Mouse (Mus musculus): ENCODE results near the gene Olfr794. TPM values are rescaled to one million over a fixed set of nuclear protein-coding genes. Genes with fewer than 3 reads are reported as not detected.

Gene Olfr794
- not detected for polyA plus RNA-seq (2017; shearing (Covaris generic))

GRCm38 (mm10) chr10:129567355-129567754, at the start of gene Olfr794:
Gene Olfr794 (plus strand): TSS chr10:129567655.

DNA sequence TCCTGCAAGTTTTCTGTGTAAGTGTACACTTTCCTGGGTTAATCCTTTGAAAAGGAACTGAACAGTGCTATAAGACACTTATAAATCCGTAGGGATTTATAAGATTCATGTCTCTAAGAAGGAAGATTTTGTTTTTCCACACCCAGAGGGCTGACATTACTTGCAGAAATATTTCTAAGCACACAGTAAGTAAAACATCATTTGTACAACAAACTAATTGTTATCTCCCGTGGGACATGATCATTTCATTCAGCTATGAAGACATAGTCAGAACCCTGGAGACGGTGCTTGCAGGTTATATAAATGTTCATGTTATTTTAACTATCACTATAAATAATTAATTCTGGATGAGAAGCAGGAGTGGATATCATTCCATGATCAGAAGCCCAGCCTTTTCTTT, 46.0 kb upstream of the Olfr794 start, which contains the start of gene Olfr791:
Gene Olfr791 (plus strand): TSS at position 301 of the 400 bp plus-strand sequence.

DNA sequence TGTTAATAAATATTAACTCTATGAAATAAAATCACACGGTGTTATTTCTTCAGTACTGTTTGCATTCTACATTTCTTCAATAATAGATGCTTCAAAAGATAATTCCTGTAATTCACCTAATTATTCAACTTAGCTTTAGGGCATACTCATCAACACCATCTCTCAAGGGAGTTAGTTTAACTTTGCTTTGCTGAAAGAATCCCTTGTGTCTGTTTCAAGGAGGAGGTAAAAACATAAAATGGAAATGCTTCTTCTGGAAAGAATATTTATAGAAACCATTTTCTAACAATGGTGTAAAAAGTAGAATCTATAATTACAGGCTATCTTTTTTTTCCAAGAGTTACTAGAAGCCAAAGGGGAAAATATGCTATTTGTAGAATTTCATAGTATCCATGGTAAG, 28.6 kb upstream of the Olfr794 start, which contains the start of gene Olfr792:
Gene Olfr792 (plus strand): TSS at position 301 of the 400 bp plus-strand sequence.

DNA sequence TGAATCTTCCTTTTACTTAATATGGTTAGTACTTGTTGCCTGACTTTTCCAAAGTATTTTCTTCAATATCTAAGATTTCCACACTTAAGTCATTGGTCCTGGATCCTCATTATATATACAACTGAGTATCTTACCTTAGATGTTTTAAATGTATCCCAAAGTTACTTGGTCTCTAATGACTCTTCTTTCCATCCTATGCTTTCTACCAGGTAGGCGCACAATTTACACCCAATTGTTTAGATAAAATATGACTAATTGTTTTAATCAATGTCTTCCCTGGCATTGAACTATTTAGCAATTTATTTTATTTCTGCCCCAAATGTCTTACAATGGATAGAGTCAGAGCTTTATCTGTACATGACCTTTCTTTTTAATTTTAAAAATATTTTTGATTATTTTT, 45.0 kb downstream of the Olfr794 start, which contains the start of gene Olfr796:
Gene Olfr796 (minus strand): TSS at position 101 of the 400 bp plus-strand sequence.

Other genes starting within 250 kb of the Olfr794 start
- under 1 TPM; 0.05 to 0.34 TPM for gene Olfr780, start 249.5 kb upstream of the Olfr794 start, polyA plus RNA-seq (2017; shearing (Covaris generic))
- under 1 TPM in 1 of 2 experiments, not detected in 1; 0.22 TPM for gene Olfr781, start 238.8 kb upstream of the Olfr794 start, polyA plus RNA-seq (2017; shearing (Covaris generic))
- not detected for gene Olfr782, start 218.8 kb upstream of the Olfr794 start, polyA plus RNA-seq (2017; shearing (Covaris generic))
- under 1 TPM in 1 of 2 experiments, not detected in 1; 0.12 TPM for gene Olfr784, start 183.6 kb upstream of the Olfr794 start, polyA plus RNA-seq (2017; shearing (Covaris generic))
- gene Olfr785, start 162.2 kb upstream of the Olfr794 start, polyA plus RNA-seq (2017; shearing (Covaris generic)) = under 1 TPM in 1 of 2 experiments, not detected in 1; 0.69 TPM
- gene Olfr786, start 140.3 kb upstream of the Olfr794 start, polyA plus RNA-seq (2017; shearing (Covaris generic)) = not detected
- 1 to 10 TPM in 1 of 2 experiments, under 1 TPM in 1; 0.14 to 1.8 TPM for gene Olfr787, start 105.8 kb upstream of the Olfr794 start, polyA plus RNA-seq (2017; shearing (Covaris generic))
- gene Olfr788, start 96.7 kb upstream of the Olfr794 start, polyA plus RNA-seq (2017; shearing (Covaris generic)) = under 1 TPM in 1 of 2 experiments, not detected in 1; 0.04 TPM
- under 1 TPM in 1 of 2 experiments, not detected in 1; 0.06 TPM for gene Olfr789, start 82.9 kb upstream of the Olfr794 start, polyA plus RNA-seq (2017; shearing (Covaris generic))
- gene Olfr790, start 69.2 kb upstream of the Olfr794 start, polyA plus RNA-seq (2017; shearing (Covaris generic)) = not detected
- gene Olfr791, start 45.9 kb upstream of the Olfr794 start, polyA plus RNA-seq (2017; shearing (Covaris generic)) = under 1 TPM in 1 of 2 experiments, not detected in 1; 0.48 TPM
- under 1 TPM in 1 of 2 experiments, not detected in 1; 0.31 TPM for gene Olfr792, start 28.5 kb upstream of the Olfr794 start, polyA plus RNA-seq (2017; shearing (Covaris generic))
- gene Olfr796, start 44.9 kb downstream of the Olfr794 start, polyA plus RNA-seq (2017; shearing (Covaris generic)) = not detected
- gene Olfr798, start 60.3 kb downstream of the Olfr794 start, polyA plus RNA-seq (2017; shearing (Covaris generic)) = 1 to 10 TPM in 1 of 2 experiments, under 1 TPM in 1; 0.13 to 1.1 TPM
- under 1 TPM in 1 of 2 experiments, not detected in 1; 0.43 TPM for gene Olfr799, start 69.8 kb downstream of the Olfr794 start, polyA plus RNA-seq (2017; shearing (Covaris generic))
- gene Olfr800, start 90.0 kb downstream of the Olfr794 start, polyA plus RNA-seq (2017; shearing (Covaris generic)) = not detected
- gene Olfr801, start 106.2 kb downstream of the Olfr794 start, polyA plus RNA-seq (2017; shearing (Covaris generic)) = 1 to 10 TPM in 1 of 2 experiments, under 1 TPM in 1; 0.27 to 2.8 TPM
- gene Olfr802, start 120.5 kb downstream of the Olfr794 start, polyA plus RNA-seq (2017; shearing (Covaris generic)) = under 1 TPM in 1 of 2 experiments, not detected in 1; 0.13 TPM
- not detected for gene Olfr803, start 126.6 kb downstream of the Olfr794 start, polyA plus RNA-seq (2017; shearing (Covaris generic))
- under 1 TPM; 0.02 to 0.07 TPM for gene Olfr804, start 135.6 kb downstream of the Olfr794 start, polyA plus RNA-seq (2017; shearing (Covaris generic))
- not detected for gene Olfr805, start 161.7 kb downstream of the Olfr794 start, polyA plus RNA-seq (2017; shearing (Covaris generic))
- gene Olfr806, start 174.3 kb downstream of the Olfr794 start, polyA plus RNA-seq (2017; shearing (Covaris generic)) = not detected
- under 1 TPM in 1 of 2 experiments, not detected in 1; 0.82 TPM for gene Olfr807, start 190.1 kb downstream of the Olfr794 start, polyA plus RNA-seq (2017; shearing (Covaris generic))
- not detected for gene Olfr808, start 197.8 kb downstream of the Olfr794 start, polyA plus RNA-seq (2017; shearing (Covaris generic))
- under 1 TPM; 0.07 to 0.22 TPM for gene Olfr809, start 207.0 kb downstream of the Olfr794 start, polyA plus RNA-seq (2017; shearing (Covaris generic))
- not detected for gene Olfr810, start 227.3 kb downstream of the Olfr794 start, polyA plus RNA-seq (2017; shearing (Covaris generic))
- gene Olfr811, start 236.7 kb downstream of the Olfr794 start, polyA plus RNA-seq (2017; shearing (Covaris generic)) = not detected

Measured in inflammation-experienced regulatory T-cells (primary cell).